Mouse (Mus musculus) heart, adult 11 months (tissue): ENCODE data around the gene Dapp1.
"Not testable (repeated sequence)": the region's sequence is repeated elsewhere in the genome, so short reads cannot be mapped to it uniquely, and the experiment has no call there.

Experiments
- DNase-seq: peaks from one replicate; pipeline ENCODE4 v3.0.0; 2022

The Dapp1 gene

DNA sequence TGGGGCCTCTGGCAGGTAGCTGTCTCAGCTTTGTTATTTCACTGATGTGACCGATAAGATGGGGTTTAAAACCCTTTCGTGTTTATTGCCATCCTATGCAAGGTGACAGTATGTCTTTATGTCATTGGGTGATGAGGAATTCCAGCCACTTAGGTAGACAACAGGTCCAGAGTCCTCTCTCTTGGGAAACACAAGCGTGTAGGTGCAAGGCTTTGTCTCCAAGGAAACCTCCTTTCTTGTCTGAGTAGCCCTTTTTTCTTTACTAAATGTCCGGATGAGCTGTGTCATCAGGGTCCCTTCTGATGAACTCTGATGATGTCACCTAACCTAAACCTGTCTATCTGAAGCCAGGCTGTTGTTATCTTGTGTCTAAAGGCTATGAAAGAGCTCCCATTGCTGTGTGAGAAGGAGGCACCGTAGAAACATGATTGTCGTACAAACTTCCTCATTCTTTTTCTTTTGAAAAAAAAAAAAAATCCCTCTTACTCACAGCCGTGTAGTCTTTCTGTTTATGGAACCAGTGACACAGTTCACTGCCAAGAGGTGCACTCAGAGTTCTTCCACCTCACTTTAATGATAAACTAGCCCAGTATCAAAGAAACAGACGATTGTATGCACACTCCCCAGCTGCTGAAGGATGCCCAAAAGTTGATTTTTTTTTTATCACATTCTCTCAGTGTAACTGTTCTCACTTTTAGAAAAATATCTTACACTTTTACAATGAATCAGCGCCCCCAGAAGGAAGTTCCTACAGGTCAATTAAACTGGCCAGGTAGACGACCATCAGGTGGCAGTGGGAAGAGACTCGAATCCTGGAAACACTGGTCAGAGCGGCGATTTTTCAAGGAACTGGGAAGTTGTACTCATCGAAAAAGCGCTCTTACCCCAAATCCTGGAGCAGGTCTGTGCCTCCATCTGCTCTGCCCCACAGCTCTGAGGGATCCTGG lies 637 bp downstream of the Dapp1 start:
- peak; percentile 85 for DNase-seq

DNA sequence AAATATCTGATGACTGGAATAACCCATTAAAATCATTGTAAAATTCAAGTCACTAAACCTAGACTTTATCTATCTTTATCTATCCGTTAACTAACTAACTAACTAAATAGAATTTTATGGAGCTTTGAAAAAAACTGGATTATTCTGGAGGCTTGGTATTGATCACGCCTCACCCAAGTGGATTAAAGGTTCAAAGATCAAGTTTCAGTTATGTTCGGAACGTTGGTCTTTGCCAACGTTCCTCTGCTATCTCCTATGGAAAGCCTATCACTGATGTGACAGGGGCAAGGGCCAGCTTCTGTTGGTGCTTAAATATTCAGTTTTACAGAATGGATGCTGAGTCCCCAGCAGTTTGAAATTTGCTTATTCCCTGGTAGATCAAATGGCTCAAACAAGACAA lies 3.1 kb downstream of the Dapp1 start:
- DNase-seq, result no peak

- no peak for DNase-seq
These were observed 3.7 kb downstream of the Dapp1 start for GRCm38 (mm10) chr3:137977629-137978041.

DNA sequence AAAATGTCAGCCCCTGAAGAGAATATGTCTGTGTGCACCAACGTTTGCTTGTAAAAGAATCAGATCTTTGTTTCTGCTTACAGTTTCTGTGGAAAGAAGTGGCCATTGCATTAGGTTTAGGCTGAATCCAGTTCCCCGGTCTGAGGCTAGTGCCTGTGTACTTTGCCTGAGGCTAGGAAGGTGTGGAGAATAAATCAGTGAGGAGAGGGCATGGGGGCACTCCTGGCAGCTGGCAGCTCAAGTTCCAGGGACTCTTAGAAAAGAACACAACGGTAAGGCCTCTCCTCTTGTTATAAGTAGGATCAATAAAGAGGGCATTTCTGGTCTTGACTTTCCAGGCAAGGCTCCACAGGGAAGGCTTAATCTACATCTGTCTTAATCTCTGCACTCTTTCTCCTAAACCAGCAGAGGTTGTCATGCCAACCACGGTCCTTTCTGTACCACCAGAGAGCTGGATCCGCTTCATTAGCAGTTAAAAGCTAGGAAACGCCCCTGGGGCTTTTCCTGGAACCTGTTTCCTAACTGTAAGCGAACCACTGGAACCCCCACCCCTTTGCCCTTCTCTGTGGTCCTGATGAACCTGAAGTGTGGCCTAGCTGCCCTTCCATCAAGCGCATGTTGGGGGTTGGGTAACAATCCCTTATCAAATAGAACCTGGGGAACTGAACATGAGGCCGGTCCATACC lies 4.3 kb downstream of the Dapp1 start:
- DNase-seq, result no peak

DNA sequence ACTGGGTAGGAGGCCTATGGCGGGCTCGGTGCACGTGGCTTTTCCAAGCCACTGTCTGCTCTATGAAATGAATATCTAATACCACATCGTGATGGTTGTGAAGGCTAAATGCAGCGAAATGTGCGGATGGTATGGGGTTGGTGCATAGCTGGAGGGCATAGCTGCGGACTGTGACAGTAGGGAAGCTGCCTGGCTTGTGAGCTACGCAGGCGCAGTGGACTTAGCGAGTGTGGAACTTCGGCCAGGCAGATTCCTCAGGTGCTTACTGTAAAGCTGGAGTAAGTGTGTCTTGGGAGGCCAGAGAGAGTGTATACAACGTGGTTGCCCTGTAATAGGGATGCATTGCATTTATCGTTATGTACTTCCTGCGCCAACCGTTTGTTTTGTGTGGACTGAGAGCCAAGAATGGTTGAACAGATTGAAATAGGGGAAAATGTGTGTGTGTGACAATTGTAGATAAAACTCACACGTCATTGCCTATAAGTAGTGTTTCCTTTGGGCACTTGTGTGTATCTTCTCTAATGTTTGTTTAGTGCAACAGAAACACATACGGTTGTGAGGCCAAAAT lies 5.4 kb downstream of the Dapp1 start:
- no peak for DNase-seq

DNA sequence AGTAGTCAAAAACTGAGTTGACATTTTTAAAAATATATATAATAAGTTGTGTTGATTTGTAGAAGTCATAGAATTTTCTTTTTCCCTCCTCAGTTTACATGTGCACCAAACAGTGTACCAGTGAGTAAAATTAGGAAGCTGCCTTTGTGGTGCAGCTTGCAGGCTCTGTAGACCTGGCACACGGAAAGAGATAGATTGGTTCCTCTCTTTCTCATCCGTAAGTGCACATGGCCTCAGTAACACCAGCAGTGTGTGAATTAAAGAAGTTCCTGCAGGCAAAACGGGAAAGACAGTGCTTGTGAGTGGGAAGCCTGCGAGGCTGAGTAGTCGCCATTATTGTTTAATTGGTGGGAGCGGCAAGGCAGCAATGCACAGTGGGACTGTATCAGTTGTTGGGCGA lies 5.9 kb downstream of the Dapp1 start:
- no peak for DNase-seq

- no peak for DNase-seq
These were observed 7.0 kb downstream of the Dapp1 start for GRCm38 (mm10) chr3:137974306-137974705.

GRCm38 (mm10) chr3:137972989-137973388 lies 8.4 kb downstream of the Dapp1 start:
- no peak for DNase-seq

DNA sequence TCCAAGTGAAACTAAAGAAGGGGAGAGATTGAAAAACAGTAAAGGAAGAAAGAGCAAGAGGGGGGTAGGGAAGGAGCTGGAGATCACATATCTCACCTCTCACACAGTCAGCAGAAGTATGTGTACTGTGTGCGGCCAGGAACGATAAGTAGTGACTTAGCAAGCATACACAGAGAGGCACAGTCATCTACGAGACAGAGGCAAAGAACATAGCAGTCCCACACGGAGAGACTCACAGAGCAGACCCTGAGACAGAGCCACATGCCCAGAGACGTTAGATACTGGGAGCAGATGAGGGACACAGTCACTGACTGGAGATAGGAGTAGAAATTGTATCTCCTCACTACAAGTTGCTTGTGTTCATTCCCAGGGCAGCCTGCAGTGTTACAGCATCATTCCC lies 9.1 kb downstream of the Dapp1 start:
- no peak for DNase-seq

DNA sequence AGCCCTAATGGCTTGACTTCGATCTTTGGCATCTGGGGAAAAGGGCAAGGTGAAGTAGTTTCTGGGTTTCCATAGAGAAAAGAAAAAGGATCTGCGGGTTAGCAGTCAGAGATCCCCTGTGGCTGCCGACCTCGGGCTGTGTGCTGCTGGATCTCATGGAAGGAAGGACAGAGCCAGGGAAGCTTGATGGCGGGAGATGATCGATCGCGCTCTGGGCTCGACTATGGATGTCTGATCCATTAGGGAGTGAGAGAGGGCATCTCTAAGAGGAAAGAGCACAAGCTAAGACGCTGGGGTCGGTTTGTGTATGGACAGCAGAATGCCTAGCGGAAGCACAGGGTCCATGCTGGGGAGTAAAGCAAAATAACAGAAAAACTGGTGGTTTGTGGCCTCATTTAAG lies 11.4 kb downstream of the Dapp1 start:
- peak; percentile 90 for DNase-seq

DNA sequence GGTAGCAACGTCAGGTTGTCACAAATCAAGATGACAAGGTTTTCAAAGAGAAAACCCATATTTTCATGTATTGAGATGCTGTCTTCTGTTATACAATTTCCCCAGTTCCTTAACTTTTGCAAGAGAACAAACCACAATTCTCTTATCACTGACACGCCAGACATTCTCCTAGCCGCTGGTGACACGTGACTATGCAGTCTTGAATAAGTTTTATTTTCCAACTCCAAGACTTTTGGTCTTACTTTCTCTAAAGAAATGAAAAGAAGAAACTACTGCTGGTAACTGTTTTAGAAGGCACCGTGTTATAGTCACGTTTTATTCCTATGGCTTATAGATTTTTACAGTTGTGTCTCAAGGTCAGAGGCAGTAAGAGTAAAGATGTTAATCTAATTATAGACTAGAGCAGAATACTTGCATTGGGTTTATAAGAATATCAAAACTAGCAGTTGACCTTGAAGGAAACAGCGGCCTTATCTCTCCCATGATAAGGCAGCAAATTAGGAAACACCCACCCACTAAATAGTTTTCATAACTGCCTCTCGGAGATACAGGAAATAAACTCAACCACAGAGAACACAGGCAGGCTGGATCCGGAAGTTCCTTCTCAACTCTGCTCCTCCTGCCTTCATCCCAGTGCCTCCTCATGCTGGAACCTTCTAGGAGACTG lies 12.4 kb downstream of the Dapp1 start:
- peak; percentile 89 for DNase-seq

- DNase-seq, result no peak
These were observed 13.1 kb downstream of the Dapp1 start for GRCm38 (mm10) chr3:137968105-137968819.

- DNase-seq, result not testable (repeated sequence)
These were observed 17.3 kb downstream of the Dapp1 start for GRCm38 (mm10) chr3:137964014-137964413.

- DNase-seq, result no peak
These were observed 17.8 kb downstream of the Dapp1 start for GRCm38 (mm10) chr3:137963508-137963907.

- peak; percentile 88 for DNase-seq
These were observed 19.5 kb downstream of the Dapp1 start for GRCm38 (mm10) chr3:137961736-137962385.

DNA sequence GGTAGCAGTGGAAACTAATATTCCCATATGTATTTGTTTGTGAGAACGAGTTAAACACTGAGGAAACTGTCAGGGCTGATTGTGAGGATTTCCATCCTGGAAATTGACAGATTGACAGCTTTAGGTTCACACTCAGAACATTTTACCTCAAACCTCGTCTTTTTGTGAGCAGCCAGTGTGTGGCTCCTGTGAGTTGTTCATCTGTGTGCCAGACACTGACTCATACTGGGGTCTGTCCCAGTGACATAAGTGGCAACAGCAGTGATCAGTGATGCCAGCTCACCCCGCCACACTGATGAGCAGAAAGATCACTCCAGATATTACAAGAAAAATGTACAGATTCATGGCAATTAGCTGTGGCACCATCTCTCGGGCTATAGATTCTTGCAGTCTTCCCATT lies 21.9 kb downstream of the Dapp1 start:
- DNase-seq, result peak; percentile 61

DNA sequence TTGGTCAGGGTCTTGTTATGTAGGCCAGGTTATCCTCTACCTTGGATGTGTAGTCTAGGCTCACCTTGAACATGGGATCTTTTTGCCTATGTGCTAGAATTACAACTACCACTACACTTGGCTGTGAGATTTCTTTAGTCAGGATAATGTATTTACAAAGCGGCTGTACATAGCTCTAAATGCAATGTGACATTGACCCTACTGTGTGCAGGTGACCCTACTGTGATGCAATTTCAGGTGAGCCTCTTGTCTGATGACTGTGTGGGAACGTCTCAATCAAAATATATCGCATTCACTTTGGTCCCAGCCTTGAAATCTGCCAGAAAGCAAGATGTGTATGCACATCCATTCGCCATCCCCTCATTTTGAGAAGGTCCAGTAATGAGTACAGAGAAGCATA lies 23.0 kb downstream of the Dapp1 start:
- no peak for DNase-seq

DNA sequence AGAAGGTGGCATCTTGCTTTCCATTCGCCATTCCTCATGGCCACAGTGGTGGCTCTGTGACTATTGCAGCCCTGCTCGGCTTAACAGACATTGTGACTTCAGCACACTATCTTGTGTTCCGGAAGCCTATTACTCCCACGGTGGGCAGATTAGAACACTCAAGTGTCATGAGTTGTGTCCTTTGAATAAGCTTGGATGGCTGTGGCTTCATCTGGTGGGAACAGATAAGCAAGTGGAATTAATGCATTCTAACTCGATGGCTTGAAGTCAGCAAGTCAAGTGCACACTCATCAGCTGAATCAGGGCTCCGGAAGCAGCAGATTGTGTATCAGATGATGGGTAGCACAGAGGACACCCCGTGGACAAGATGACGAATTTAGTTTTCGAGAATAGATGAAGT lies 23.5 kb downstream of the Dapp1 start:
- DNase-seq, result no peak

DNA sequence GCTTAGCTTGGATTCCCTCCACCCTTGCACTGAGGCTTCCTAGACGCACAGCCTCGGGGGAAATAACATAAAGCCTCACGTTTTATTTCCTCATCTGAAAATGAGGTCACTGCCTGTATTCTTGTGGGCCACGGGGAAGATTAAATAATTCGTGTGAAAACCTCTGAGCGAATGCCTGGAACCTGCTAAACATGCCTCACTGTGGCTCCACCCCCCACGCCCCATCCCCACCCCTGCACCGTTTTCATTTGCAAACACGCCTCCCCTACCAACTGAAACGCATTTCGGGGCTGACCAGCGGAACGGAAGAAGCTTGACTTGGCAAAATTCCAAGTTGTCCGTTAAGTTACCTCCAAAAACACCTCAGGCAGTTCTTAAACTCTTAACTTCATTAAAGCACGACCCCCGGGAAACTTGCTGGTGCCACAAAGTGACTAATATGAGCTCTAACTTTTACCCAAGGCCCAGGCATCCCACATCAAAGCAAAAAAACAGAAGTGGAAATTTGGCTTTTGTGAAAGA lies 25.7 kb downstream of the Dapp1 start:
- peak; percentile 81 for DNase-seq

DNA sequence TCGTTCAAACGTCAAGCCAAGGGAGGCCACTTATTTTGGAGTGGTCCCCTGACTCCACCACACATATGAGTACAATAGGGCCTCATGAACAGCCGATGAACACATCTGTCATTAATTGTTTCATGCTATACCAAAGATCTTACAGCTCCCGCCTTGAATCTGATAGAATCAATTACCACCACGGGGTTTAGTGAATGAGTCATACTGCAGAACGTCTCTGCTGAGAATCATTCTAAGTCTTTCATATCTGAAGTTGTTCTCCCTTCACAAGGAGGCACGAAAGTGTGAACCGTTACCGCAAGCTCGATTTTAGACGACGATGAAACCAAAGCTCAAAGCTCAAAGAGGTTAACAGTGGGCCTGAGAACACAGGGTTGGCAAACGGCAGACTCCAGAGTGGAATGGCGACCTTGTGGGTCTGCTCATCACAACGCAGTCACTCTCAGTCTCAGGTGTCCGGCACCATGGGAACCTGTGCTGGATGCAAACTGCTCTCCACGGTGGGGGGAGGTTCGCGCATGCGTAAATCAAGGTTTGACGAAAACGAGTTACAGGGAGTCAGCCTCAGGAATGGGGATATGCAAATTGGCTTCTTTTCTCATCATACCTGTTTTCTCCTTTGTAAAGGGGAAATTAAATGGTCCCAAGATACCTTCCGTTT lies 27.0 kb downstream of the Dapp1 start:
- no peak for DNase-seq
